Mouse (Mus musculus): ENCODE results near the gene Sdf2l1. TPM values are rescaled to one million over a fixed set of nuclear protein-coding genes. Genes with fewer than 3 reads are reported as not detected.

The Sdf2l1 gene
- total and polyA plus RNA-seq, 3 experiments, result 249 to 263 TPM; not detected in 1

DNA sequence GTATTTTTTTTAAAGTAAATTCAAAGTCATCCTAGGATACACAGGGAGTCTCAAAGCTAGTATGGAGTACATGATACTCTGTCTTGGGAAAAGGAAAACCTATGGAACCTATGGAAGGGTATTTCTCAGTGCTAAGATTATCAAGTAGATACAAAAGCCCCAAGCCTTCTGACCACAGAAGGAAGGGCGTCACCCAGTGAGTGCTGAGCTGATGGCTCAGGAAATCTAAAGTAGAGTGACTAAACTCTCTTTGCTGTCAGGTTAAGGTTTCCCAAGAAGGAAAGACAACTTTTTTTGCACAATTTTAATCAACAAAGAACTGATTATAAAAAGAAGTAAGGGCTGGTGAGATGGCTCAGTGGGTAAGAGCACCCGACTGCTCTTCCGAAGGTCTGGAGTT, 47.5 kb upstream of the Sdf2l1 start:
- TF ChIP-seq USF2 (IDR thresholded peaks at IDR 0.05; ENCODE audit: borderline replicate concordance in 1 of 2, insufficient read depth in 1 of 2, low read depth in 1 of 2, low read length in 2 of 2), result no peak
- TF ChIP-seq CHD2 (IDR thresholded peaks at IDR 0.05; ENCODE audit: low read length), result no peak
- peak; percentile 31; the same call in 1 of the 2 replicates for TF ChIP-seq GATA1 (IDR thresholded peaks at IDR 0.05; ENCODE audit: low read depth, low read length)
- TF ChIP-seq ETS1 (IDR thresholded peaks at IDR 0.05; ENCODE audit: low read depth, low read length), result 0 out of 2 replicates have a peak, but pooled peaks have one; percentile 19
- no peak for TF ChIP-seq ZC3H11A (IDR thresholded peaks at IDR 0.05; ENCODE audit: low read depth, low read length)
- TF ChIP-seq MEF2A (IDR thresholded peaks at IDR 0.05; ENCODE audit: extremely low read depth, insufficient replicate concordance, low read depth, low read length, poor library complexity, severe bottlenecking), result no peak
- TF ChIP-seq NRF1 (IDR thresholded peaks at IDR 0.05; ENCODE audit: insufficient read depth, low read depth, low read length, poor library complexity, severe bottlenecking), result no peak
- no peak for TF ChIP-seq JUND (IDR thresholded peaks at IDR 0.05; ENCODE audit: low read depth, low read length)
- H3K27me3 ChIP-seq (ENCODE audit: control insufficient read depth in 1 of 2, insufficient read depth in 2 of 2, low read length in 2 of 2), result no peaks in the 10 kb centered on the region
- H3K36me3 ChIP-seq (ENCODE audit: control insufficient read depth in 1 of 2, insufficient read depth in 2 of 2, low read length in 2 of 2), result peaks cover 17 to 51% of the 10 kb centered on the region in 2 experiments
- no peak overlapping the region for H3K4me3 ChIP-seq (ENCODE audit: control insufficient read depth in 1 of 2, insufficient read depth in 1 of 2, low read depth in 2 of 2, low read length in 2 of 2)
- peak; percentile 30 for DNase-seq (ENCODE audit: low read depth, low spot score)
- no peak overlapping the region for H3K9ac ChIP-seq (ENCODE audit: control insufficient read depth, low read depth, low read length, poor library complexity, severe bottlenecking)
- H3K4me1 ChIP-seq (ENCODE audit: control insufficient read depth in 1 of 2, insufficient read depth in 2 of 2, low read length in 2 of 2), result peaks cover 18 to 23% of the 10 kb centered on the region in 2 experiments
- H3K27ac ChIP-seq (ENCODE audit: control insufficient read depth, low read depth, low read length), result no peak overlapping the region
- peaks cover 45% of the 10 kb centered on the region for H3K79me2 ChIP-seq (ENCODE audit: control insufficient read depth, insufficient read depth, low read length, poor library complexity)
- H3K9me3 ChIP-seq (replicated peaks; ENCODE audit: insufficient read depth, low read length), result no peaks in the 10 kb centered on the region

DNA sequence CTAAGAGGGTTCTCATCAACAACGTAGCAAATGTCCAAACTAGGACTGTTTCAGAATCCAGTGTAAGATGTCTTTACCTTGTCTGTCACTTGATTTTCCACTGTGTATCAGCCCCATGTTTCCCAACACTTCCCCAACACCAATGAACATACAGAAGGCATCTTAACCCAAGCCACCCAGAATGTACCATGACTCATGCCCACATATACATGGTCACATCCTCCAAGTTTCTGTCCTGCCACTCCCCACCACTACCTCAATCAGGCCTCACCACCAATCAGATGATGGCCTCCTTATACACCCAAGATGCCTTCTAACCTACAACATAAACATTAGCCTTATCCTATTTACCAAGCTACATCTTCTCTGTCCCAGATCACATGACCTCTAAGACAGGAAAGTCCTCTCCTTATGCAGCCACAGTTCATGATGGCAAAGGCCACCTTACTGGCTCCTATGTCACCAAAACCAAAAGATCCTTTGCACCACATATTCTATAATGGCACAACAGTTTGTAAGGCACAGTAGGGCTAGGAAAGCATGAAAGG, 45.5 kb upstream of the Sdf2l1 start:
- Histone ChIP-seq H3K9ac (ENCODE audit: control insufficient read depth, low read depth, low read length, poor library complexity, severe bottlenecking) (no peak overlapping the region), H3K4me1 (ENCODE audit: control insufficient read depth in 1 of 2, insufficient read depth in 2 of 2, low read length in 2 of 2) (peaks cover 18 to 19% of the 10 kb centered on the region in 2 experiments), H3K79me2 (ENCODE audit: control insufficient read depth, insufficient read depth, low read length, poor library complexity) (peaks cover 38% of the 10 kb centered on the region), H3K9me3 (replicated peaks; ENCODE audit: insufficient read depth, low read length) (no peaks in the 10 kb centered on the region), H3K27ac (ENCODE audit: control insufficient read depth, low read depth, low read length) (no peak overlapping the region), H3K36me3 (ENCODE audit: control insufficient read depth in 1 of 2, insufficient read depth in 2 of 2, low read length in 2 of 2) (peaks cover 25 to 41% of the 10 kb centered on the region in 2 experiments), H3K4me3 (ENCODE audit: control insufficient read depth in 1 of 2, insufficient read depth in 1 of 2, low read depth in 2 of 2, low read length in 2 of 2) (no peak overlapping the region), H3K27me3 (ENCODE audit: control insufficient read depth in 1 of 2, insufficient read depth in 2 of 2, low read length in 2 of 2) (no peaks in the 10 kb centered on the region)
- TF ChIP-seq USF1 (IDR thresholded peaks at IDR 0.05; ENCODE audit: low read depth, low read length) (peak; percentile 53; the same call in 1 of the 2 replicates), GATA1 (IDR thresholded peaks at IDR 0.05; ENCODE audit: low read depth, low read length) (no peak)
- DNase-seq (ENCODE audit: low read depth, low spot score), result no peak

DNA sequence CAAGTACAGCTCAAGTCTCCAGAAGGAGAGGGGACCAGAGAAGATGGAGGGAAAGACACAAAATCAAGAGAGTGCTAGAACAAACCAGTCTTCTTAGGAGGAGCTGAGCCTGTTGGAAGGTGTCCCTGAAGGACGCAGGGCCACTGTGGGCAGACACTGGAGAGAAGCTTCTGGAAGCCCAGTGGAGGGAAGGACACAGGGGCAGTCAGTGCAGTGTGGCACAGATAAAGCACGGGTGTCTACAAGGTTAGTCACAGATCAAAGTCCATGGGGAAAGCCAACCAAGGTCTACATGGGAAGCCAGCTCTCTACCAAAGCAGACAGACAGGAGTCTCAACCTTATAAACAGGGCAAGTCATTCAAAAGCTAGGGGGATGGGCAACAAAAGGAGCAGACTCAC, 43.6 kb upstream of the Sdf2l1 start:
- DNase-seq (ENCODE audit: low read depth, low spot score), result no peak
- peaks cover 8 to 9% of the 10 kb centered on the region in 2 experiments for H3K4me1 ChIP-seq (ENCODE audit: control insufficient read depth in 1 of 2, insufficient read depth in 2 of 2, low read length in 2 of 2)
- H3K27ac ChIP-seq (ENCODE audit: control insufficient read depth, low read depth, low read length), result no peak overlapping the region
- H3K9me3 ChIP-seq (replicated peaks; ENCODE audit: insufficient read depth, low read length), result no peaks in the 10 kb centered on the region
- H3K9ac ChIP-seq (ENCODE audit: control insufficient read depth, low read depth, low read length, poor library complexity, severe bottlenecking), result no peak overlapping the region
- no peak overlapping the region for H3K4me3 ChIP-seq (ENCODE audit: control insufficient read depth in 1 of 2, insufficient read depth in 1 of 2, low read depth in 2 of 2, low read length in 2 of 2)
- peaks cover 32% of the 10 kb centered on the region for H3K79me2 ChIP-seq (ENCODE audit: control insufficient read depth, insufficient read depth, low read length, poor library complexity)
- TF ChIP-seq BHLHE40 (IDR thresholded peaks at IDR 0.05; ENCODE audit: borderline replicate concordance, low read depth, low read length) (no peak), MXI1 (IDR thresholded peaks at IDR 0.05; ENCODE audit: low read depth, low read length) (no peak), JUND (IDR thresholded peaks at IDR 0.05; ENCODE audit: low read depth, low read length) (no peak), NELFE (IDR thresholded peaks at IDR 0.05; ENCODE audit: low read depth, low read length) (no peak), SMC3 (IDR thresholded peaks at IDR 0.05; ENCODE audit: low read depth, low read length) (no peak), CHD2 (IDR thresholded peaks at IDR 0.05; ENCODE audit: low read length) (no peak), ZC3H11A (IDR thresholded peaks at IDR 0.05; ENCODE audit: low read depth, low read length) (no peak), ELF1 (IDR thresholded peaks at IDR 0.05; ENCODE audit: low read depth, low read length) (no peak), EP300 (IDR thresholded peaks at IDR 0.05; ENCODE audit: low read depth in 1 of 2, low read length in 2 of 2) (no peak)
- H3K27me3 ChIP-seq (ENCODE audit: control insufficient read depth in 1 of 2, insufficient read depth in 2 of 2, low read length in 2 of 2), result no peaks in the 10 kb centered on the region
- H3K36me3 ChIP-seq (ENCODE audit: control insufficient read depth in 1 of 2, insufficient read depth in 2 of 2, low read length in 2 of 2), result peaks cover 27 to 29% of the 10 kb centered on the region in 2 experiments
